Mouse (Mus musculus): ENCODE data around the gene H2-T23.
"Not testable (repeated sequence)": the region's sequence is repeated elsewhere in the genome, so short reads cannot be mapped to it uniquely, and the experiment has no call there.

DNA sequence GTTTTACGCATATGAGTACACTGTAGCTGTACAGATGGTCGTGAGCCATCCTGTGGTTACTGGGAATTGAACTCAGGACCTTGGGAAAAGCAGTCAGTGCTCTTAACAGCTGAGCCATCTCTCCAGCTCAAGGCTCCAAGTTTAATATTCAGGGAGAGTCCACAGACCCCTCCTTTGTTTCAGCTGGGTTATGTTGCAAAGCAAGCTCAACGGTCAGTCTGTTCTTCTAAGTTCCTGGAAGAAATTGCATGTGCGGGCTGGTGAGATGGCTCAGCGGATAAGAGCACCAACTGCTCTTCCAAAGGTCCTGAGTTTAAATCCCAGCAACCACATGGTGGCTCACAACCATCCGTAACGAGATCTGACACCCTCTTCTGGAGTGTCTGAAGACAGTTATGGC is 28.2 kb downstream of the H2-T23 start:
- not testable (repeated sequence) for TF ChIP-seq GATA1, TAL1 (IDR thresholded peaks at IDR 0.05; ENCODE audit: low read length)
